In genomic region chr12:4454956-4455565, GRCm38 (mm10) we compare ENCODE assay signal across 20 mouse cellular contexts. TPM values are rescaled to one million over a fixed set of nuclear protein-coding genes. Genes with fewer than 3 reads are reported as not detected.
A peak's percentile ranks its signal among the peaks of the same experiment; 100 is the strongest.
DNase-seq lines count a peak whose midpoint lies in the region; ATAC-seq and TF ChIP-seq lines count a peak whose summit lies in the region.
"Had no signal": no experiment of that assay in that cellular context is flagged by ENCODE, and none has a peak within 500 bp of the region (broad histone marks: within the 10 kb centered on the region; RNA-seq: fewer than 3 reads in every experiment).

No protein-coding gene starts in this region.

- H3K9ac ChIP-seq in intestine, embryonic 16.5 days (ENCODE audit: low read depth, low read length): no peak overlapping the region
- H3K9ac ChIP-seq in intestine, embryonic 15.5 days: no peak overlapping the region
- H3K9ac ChIP-seq in liver, postnatal 0 days (replicated peaks): no peak overlapping the region
- H3K9ac ChIP-seq: embryonic facial prominence, embryonic 15.5 days; forebrain, embryonic 12.5 days; heart, embryonic 12.5 days; liver, embryonic 12.5 days; neural tube, embryonic 13.5 days; stomach, embryonic 15.5 days had no signal

- no peak overlapping the region for H3K4me3 ChIP-seq in intestine, embryonic 16.5 days (ENCODE audit: low read length)
- no peak overlapping the region for H3K4me3 ChIP-seq in intestine, embryonic 15.5 days (replicated peaks)
- H3K4me3 ChIP-seq in liver, postnatal 0 days (ENCODE audit: low read depth, low read length): no peak overlapping the region
- H3K4me3 ChIP-seq in G1E (ENCODE audit: low read depth, low read length): no peak overlapping the region
- H3K4me3 ChIP-seq in megakaryocyte, embryonic 14.5 days (replicated peaks): peak overlapping the region; percentile 40
- H3K4me3 ChIP-seq: embryonic facial prominence, embryonic 15.5 days; forebrain, embryonic 12.5 days; heart, embryonic 12.5 days; liver, embryonic 12.5 days; neural tube, embryonic 13.5 days; stomach, embryonic 15.5 days had no signal

- H3K27me3 ChIP-seq in intestine, embryonic 16.5 days (replicated peaks; ENCODE audit: control insufficient read depth, insufficient read depth, low read length): no peaks in the 10 kb centered on the region
- H3K27me3 ChIP-seq in intestine, embryonic 15.5 days (replicated peaks): no peaks in the 10 kb centered on the region
- no peaks in the 10 kb centered on the region for H3K27me3 ChIP-seq in liver, postnatal 0 days (ENCODE audit: insufficient read depth, low read length)
- no peaks in the 10 kb centered on the region for H3K27me3 ChIP-seq in G1E (ENCODE audit: insufficient read depth, low read length)
- no peaks in the 10 kb centered on the region for H3K27me3 ChIP-seq in megakaryocyte, embryonic 14.5 days (replicated peaks)
- H3K27me3 ChIP-seq: embryonic facial prominence, embryonic 15.5 days; forebrain, embryonic 12.5 days; heart, embryonic 12.5 days; liver, embryonic 12.5 days; neural tube, embryonic 13.5 days; stomach, embryonic 15.5 days had no signal

- peak; percentile 15 for DNase-seq in liver, postnatal 0 days
- no peak for DNase-seq in liver
- DNase-seq in G1E (ENCODE audit: low spot score): no peak
- DNase-seq in embryo, embryonic 11 days: no peak
- DNase-seq in ovary, postnatal 10 days (ENCODE audit: low spot score): no peak
- DNase-seq: cerebellum, adult 11-12 months; gastrocnemius, postnatal 36 days; heart, postnatal 36 days; right cerebral cortex, adult 18-20 months had no signal

- H3K36me3 ChIP-seq in intestine, embryonic 16.5 days (ENCODE audit: control insufficient read depth, insufficient read depth, low read length): no peaks in the 10 kb centered on the region
- no peaks in the 10 kb centered on the region for H3K36me3 ChIP-seq in intestine, embryonic 15.5 days
- H3K36me3 ChIP-seq in liver, postnatal 0 days (replicated peaks; ENCODE audit: insufficient read depth, low read length): no peaks in the 10 kb centered on the region
- no peaks in the 10 kb centered on the region for H3K36me3 ChIP-seq in G1E (replicated peaks)
- H3K36me3 ChIP-seq in megakaryocyte, embryonic 14.5 days (replicated peaks; ENCODE audit: low read length): no peaks in the 10 kb centered on the region
- H3K36me3 ChIP-seq: embryonic facial prominence, embryonic 15.5 days; forebrain, embryonic 12.5 days; heart, embryonic 12.5 days; liver, embryonic 12.5 days; neural tube, embryonic 13.5 days; stomach, embryonic 15.5 days had no signal

- no peak for TF ChIP-seq EP300 in liver, postnatal 0 days (IDR thresholded peaks at IDR 0.05; ENCODE audit: low read depth)

- H3K9me3 ChIP-seq in intestine, embryonic 16.5 days (ENCODE audit: control insufficient read depth, low read length): no peaks in the 10 kb centered on the region
- no peaks in the 10 kb centered on the region for H3K9me3 ChIP-seq in intestine, embryonic 15.5 days
- no peaks in the 10 kb centered on the region for H3K9me3 ChIP-seq in liver, postnatal 0 days (ENCODE audit: low read length)
- H3K9me3 ChIP-seq in G1E (replicated peaks): 0 out of 2 replicates have a peak, but pooled peaks cover 3% of the 10 kb centered on the region
- H3K9me3 ChIP-seq in megakaryocyte, embryonic 14.5 days: no peaks in the 10 kb centered on the region
- H3K9me3 ChIP-seq: embryonic facial prominence, embryonic 15.5 days; forebrain, embryonic 12.5 days; heart, embryonic 12.5 days; liver, embryonic 12.5 days; neural tube, embryonic 13.5 days; stomach, embryonic 15.5 days had no signal

- H3K4me1 ChIP-seq in intestine, embryonic 16.5 days (ENCODE audit: control insufficient read depth, insufficient read depth, low read length): peaks cover 7% of the 10 kb centered on the region; the same call in 1 of the 2 replicates
- 0 out of 2 replicates have a peak, but pooled peaks cover 2% of the 10 kb centered on the region for H3K4me1 ChIP-seq in intestine, embryonic 15.5 days (replicated peaks)
- H3K4me1 ChIP-seq in liver, postnatal 0 days (ENCODE audit: insufficient read depth): peaks cover 20% of the 10 kb centered on the region
- peaks cover 17% of the 10 kb centered on the region for H3K4me1 ChIP-seq in G1E (ENCODE audit: insufficient read depth, low read depth, low read length)
- H3K4me1 ChIP-seq in megakaryocyte, embryonic 14.5 days: peaks cover 28% of the 10 kb centered on the region

- 72% methylated on average over 10 of the region's 10 CpGs for WGBS in intestine, embryonic 16.5 days
- WGBS in intestine, embryonic 15.5 days: 67% methylated on average over 10 of the region's 10 CpGs
- 56% methylated on average over 10 of the region's 10 CpGs for WGBS in liver, postnatal 0 days (ENCODE audit: insufficient replicate concordance)

- no peak overlapping the region for H3K27ac ChIP-seq in intestine, embryonic 16.5 days (ENCODE audit: low read length)
- no peak overlapping the region for H3K27ac ChIP-seq in intestine, embryonic 15.5 days
- 0 out of 2 replicates have a peak overlapping the region, but pooled peaks have one; percentile 11 for H3K27ac ChIP-seq in liver, postnatal 0 days (ENCODE audit: low read depth)
- H3K27ac ChIP-seq: embryonic facial prominence, embryonic 15.5 days; forebrain, embryonic 12.5 days; kidney, postnatal 0 days; liver, embryonic 12.5 days; neural tube, embryonic 13.5 days; stomach, embryonic 15.5 days had no signal

- H3K4me2 ChIP-seq in intestine, embryonic 16.5 days (ENCODE audit: low read depth, low read length): no peak overlapping the region
- no peak overlapping the region for H3K4me2 ChIP-seq in intestine, embryonic 15.5 days (replicated peaks)
- no peak overlapping the region for H3K4me2 ChIP-seq in liver, postnatal 0 days (ENCODE audit: low read depth, low read length)
- H3K4me2 ChIP-seq: embryonic facial prominence, embryonic 15.5 days; forebrain, embryonic 12.5 days; heart, embryonic 12.5 days; liver, embryonic 12.5 days; neural tube, embryonic 13.5 days; stomach, embryonic 15.5 days had no signal

- peak; percentile 50; the same call in 1 of the 2 replicates for ATAC-seq in intestine, embryonic 16.5 days
- no peak for ATAC-seq in intestine, embryonic 15.5 days
- peak; percentile 40; the same call in 1 of the 2 replicates for ATAC-seq in liver, postnatal 0 days
- 0 out of 2 replicates have a peak, but pooled peaks have one; percentile 34 for ATAC-seq in G1E (ENCODE audit: extremely low read depth, insufficient number of reproducible peaks, low FRiP score, poor library complexity, severe bottlenecking)
- ATAC-seq: liver, embryonic 12.5 days; lung, postnatal 0 days had no signal

- no peak for TF ChIP-seq CTCF in liver, postnatal 0 days (IDR thresholded peaks at IDR 0.05; ENCODE audit: low read depth)
- no peak for TF ChIP-seq CTCF in G1E (IDR thresholded peaks at IDR 0.05; ENCODE audit: low read depth, low read length)

RNA-seq across cellular contexts. Expression of gene Ncoa1, which starts 21.9 kb away (rescaled TPM):
- 4.7 and 4.9 TPM in 2 replicates for polyA plus RNA-seq in intestine, embryonic 16.5 days (2015; fragmentation: Nextera tagmentation; extraction: Ambion mirVana)
- polyA plus RNA-seq in intestine, embryonic 15.5 days (2015; fragmentation: Nextera tagmentation; extraction: Ambion mirVana): 6.3 and 6.7 TPM in 2 replicates
- polyA plus RNA-seq in liver, postnatal 0 days (2015; fragmentation: Nextera tagmentation; extraction: Ambion mirVana): 2.2 and 2.5 TPM in 2 replicates
- 55.7 and 58.4 TPM in 2 replicates for total RNA-seq in G1E (2014; fragmentation: Nextera tagmentation)
- 12.3 and 12.6 TPM in 2 replicates for total RNA-seq in G1E (2017)
- polyA plus RNA-seq in G1E (2012): 3.5 and 4.1 TPM in 2 replicates
- 6.0 and 13.0 TPM in 2 replicates for polyA plus RNA-seq in megakaryocyte, embryonic 14.5 days (2012; ENCODE audit: insufficient read depth, low replicate concordance)
